Mouse (Mus musculus) C2C12 (cell line): Measurements from ENCODE around the gene Nif3l1.

Experiments used
- CEBPB ChIP-seq: IDR thresholded peaks from one replicate; pipeline ENCODE4 v1.6.1; 2011; ENCODE audit warnings: low read depth, mild to moderate bottlenecking, control low read depth, moderate library complexity
- CTCF ChIP-seq: IDR thresholded peaks from one replicate; pipeline ENCODE4 v1.5.1; 2011; ENCODE audit not compliant: control insufficient read depth, insufficient read depth, insufficient read length
- FOSL1 ChIP-seq: IDR thresholded peaks from one replicate; pipeline ENCODE4 v1.8.0; 2011; ENCODE audit warnings: mild to moderate bottlenecking, low read length; ENCODE audit not compliant: poor library complexity, insufficient read depth, severe bottlenecking
- MYOD1 ChIP-seq: IDR thresholded peaks from one replicate; pipeline ENCODE4 v1.6.1; 2011; ENCODE audit warnings: low read depth; ENCODE audit not compliant: control insufficient read depth, insufficient read length
- MYOG ChIP-seq: IDR thresholded peaks from one replicate; pipeline ENCODE4 v1.6.1; 2011; ENCODE audit not compliant: control insufficient read depth, insufficient read length; ENCODE audit errors: extremely low read depth
- USF1 ChIP-seq: IDR thresholded peaks from one replicate; pipeline ENCODE4 v1.6.1; 2011; ENCODE audit warnings: low read depth, mild to moderate bottlenecking, control low read depth, moderate library complexity

DNA sequence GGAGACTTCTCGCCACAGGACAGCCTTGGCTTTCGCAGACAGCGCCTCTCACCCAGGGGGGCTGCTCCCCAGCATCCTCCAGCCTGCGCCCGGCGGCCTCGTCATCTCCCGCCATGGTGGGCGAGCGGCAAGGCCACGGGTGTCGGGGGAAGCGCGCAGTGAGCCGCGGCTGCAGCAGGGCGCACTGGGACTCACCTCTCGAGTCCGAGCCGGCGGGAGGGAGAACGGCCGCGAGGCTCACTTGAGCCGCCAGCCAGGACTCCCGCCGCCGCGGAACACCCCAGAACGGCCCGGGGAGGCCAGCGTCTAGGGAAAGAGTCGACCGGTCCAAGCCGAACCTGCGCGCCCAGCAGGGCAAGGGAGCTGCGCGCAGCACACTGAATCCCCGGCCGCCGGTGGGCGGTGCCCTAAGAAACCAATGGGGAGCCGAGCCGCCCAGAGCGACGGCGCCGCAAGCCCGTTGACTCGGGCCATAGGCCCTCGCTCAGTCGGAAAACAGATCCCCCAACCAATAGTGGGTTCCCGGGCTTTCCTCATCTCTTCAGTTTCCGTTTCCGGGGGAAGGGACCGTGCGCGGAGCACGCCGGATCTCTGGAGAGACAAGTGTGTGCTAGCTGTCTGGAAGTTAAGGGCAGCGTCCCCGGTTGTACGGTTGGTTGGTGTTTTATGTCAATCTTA, 59.8 kb downstream of the Nif3l1 start, which contains the start of gene Orc2:
- TF ChIP-seq USF1 (no peak), MYOG (no peak), CTCF (no peak), FOSL1 (no peak), CEBPB (no peak), MYOD1 (no peak)
